Mouse (Mus musculus): ENCODE data around the gene Slc13a2.

Gene Slc13a2

GRCm38 (mm10) chr11:78422055-78422819 lies at the start of gene Slc13a2:
Slc13a2 (minus strand) TSS chr11:78422217.
- DNase-seq (ENCODE audit: low spot score in 2 of 2) = no peak

GRCm38 (mm10) chr11:78471326-78472103 lies 49.5 kb upstream of the Slc13a2 start:
- no peak for DNase-seq (ENCODE audit: low spot score in 2 of 2)

GRCm38 (mm10) chr11:78467932-78468331 lies 45.9 kb upstream of the Slc13a2 start:
- no peak for DNase-seq (ENCODE audit: low spot score in 2 of 2)

- DNase-seq (ENCODE audit: low spot score in 2 of 2) = no peak
These were observed 45.5 kb upstream of the Slc13a2 start for GRCm38 (mm10) chr11:78467515-78467914.

DNA sequence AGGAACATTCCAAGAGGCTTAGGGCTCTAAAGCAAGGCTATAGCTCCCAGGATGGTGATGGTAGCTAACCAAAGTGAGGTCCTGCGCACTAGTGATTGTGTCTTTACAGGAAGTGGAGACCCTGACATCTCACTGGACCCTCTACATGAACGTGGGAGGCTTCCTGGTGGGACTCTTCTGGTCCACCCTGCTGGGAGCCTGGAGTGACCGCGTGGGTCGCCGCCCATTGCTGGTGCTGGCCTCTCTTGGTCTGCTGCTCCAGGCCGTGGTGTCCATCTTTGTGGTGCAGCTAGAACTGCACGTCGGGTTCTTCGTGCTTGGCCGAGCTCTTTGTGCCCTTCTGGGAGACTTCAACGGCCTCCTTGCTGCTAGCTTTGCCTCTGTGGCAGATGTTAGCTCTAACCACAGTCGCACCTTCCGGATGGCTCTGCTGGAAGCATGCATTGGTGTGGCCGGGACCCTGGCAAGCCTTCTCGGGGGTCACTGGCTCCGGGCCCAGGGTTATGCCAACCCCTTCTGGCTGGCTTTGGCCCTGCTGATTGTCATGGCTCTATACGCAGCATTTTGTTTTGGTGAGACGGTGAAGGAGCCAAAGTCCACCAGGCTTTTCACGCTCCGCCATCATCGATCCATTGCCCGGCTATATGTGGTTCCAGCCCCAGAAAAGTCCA lies 44.4 kb upstream of the Slc13a2 start:
- DNase-seq (ENCODE audit: low spot score in 2 of 2) = no peak

- peak; percentile 72 to 73 for DNase-seq (ENCODE audit: low spot score in 2 of 2)
These were observed 43.7 kb upstream of the Slc13a2 start, which contains the start of gene Slc46a1 for GRCm38 (mm10) chr11:78465568-78466180. Slc46a1 (plus strand) TSS chr11:78465697.

DNA sequence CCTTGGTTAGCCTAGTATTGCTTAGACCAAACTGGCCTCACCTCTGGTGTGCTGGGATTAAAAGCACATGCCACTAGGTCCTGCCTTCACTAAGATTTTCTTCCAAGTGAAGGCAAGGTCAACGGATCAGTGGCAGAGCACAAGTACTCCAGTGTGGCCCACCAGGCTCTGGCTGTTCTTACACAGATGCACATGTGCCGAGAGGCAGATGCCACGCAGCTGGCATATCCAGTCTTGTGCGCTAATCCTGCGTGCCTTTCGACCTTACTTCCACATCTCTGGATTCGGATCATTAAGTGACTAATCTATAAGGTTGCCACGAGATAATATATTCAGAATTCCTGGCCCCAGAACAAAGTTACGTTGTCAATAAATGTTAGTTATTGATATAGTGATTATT lies 43.1 kb upstream of the Slc13a2 start:
- no peak for DNase-seq (ENCODE audit: low spot score in 2 of 2)

GRCm38 (mm10) chr11:78463286-78464036 lies 41.4 kb upstream of the Slc13a2 start:
- no peak for DNase-seq (ENCODE audit: low spot score in 2 of 2)

- DNase-seq (ENCODE audit: low spot score in 2 of 2) = no peak
These were observed 40.7 kb upstream of the Slc13a2 start for GRCm38 (mm10) chr11:78462669-78463068.

- no peak for DNase-seq (ENCODE audit: low spot score in 2 of 2)
These were observed 39.9 kb upstream of the Slc13a2 start for GRCm38 (mm10) chr11:78461894-78462293.

DNA sequence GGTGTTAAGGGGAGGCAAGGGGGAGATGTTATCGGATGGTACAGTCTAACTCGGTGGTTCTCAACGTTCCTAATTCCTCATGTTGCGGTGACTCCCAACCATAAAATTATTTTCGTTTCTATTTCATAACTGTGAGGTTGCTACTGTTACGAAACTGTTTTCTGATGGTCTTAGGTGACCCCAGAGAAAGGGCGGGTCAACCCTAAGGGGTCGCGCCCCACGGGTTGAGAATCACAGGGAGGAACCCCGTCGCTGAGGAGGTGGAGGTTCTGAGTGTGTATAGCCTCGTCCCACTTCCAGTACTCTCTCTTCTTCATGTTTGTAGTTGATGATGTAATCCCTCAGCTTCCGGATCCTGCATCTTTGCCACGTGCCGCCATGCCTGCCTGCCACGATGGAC lies 36.7 kb upstream of the Slc13a2 start:
- DNase-seq (ENCODE audit: low spot score in 2 of 2) = no peak

GRCm38 (mm10) chr11:78455308-78455707 lies 33.3 kb upstream of the Slc13a2 start:
- DNase-seq (ENCODE audit: low spot score in 2 of 2) = peak in 1 of 2 experiments; percentile 35

DNA sequence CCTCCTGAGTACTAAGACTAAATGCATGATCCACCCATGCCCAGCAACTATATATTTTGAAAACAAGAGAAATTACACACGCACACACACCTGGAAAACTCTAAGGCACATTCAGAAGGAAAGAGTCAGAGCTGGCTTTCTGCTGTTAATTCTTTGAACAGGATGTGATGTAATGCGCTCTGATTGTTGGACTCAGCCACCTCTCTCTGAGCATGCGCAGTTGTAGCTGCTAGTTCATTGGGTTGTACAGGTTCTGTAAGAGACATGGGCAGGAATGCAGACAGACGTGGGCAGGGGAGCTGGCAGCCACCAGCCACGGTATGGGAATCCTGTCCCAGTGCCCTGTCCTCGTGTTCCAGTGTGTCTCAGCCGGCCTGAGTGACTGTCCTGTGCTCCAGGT lies 32.3 kb upstream of the Slc13a2 start:
- no peak for DNase-seq (ENCODE audit: low spot score in 2 of 2)

- DNase-seq (ENCODE audit: low spot score in 2 of 2) = peak; percentile 41 to 68
These were observed 31.7 kb upstream of the Slc13a2 start for GRCm38 (mm10) chr11:78453675-78454074.

DNA sequence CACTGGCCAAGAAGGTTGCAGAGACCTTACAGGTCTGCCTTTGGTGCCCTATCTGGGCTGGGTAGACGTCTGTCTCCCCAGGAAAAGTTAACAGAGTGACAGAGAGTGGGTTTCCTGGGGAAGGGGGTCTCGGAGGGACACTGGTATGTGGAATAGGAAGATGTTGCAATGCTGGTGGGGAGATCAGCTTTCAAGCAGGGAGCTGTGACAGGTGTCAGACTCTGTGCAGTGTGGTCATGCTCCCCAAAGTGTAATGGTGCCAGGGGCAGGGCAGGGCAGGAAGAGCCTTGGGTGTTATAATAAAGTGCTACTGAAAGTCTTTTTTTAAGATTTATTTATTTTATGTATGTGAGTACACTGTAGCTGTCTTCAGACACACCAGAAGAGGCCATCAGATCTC lies 28.3 kb upstream of the Slc13a2 start:
- no peak for DNase-seq (ENCODE audit: low spot score in 2 of 2)

DNA sequence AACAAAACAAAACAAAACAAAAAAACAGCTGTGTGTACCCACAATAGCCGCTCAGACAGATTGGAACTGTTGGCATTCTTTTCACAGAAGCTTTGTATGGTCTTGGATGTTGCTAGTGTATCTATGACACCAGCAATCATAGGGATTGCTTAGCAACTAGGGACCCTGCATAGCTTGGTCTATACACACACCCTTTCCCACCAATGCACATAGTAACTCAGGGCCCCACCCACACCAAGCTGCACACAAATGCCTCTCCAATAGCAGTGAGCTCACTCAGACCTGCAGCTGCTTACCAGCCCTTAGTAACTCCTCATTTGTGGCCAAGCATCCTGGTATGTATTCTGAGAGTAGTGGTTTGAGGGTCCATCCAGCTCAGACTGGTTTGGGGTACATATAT lies 26.2 kb upstream of the Slc13a2 start:
- no peak for DNase-seq (ENCODE audit: low spot score in 2 of 2)

DNA sequence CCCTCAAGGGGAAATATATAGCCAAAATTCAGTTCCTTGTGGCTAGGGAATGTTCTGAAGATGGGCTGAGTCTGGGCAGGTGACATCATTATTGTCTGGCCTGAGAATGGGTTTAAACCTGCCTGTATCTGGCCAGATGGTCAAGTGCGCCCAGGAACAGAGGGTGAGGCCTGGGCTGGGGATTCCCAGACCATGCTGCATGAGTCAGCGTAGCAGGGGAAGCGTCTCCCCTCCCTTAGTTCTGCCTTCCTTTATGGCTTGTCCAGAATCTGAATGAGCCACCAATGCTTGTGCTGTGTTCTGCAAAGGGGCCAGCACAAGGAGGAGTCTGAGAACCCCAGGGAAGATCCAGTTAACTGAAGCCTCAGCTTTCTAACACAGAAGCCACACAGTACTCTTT lies 25.2 kb upstream of the Slc13a2 start:
- DNase-seq (ENCODE audit: low spot score in 2 of 2) = no peak

- DNase-seq (ENCODE audit: low spot score in 2 of 2) = no peak
These were observed 21.1 kb upstream of the Slc13a2 start for GRCm38 (mm10) chr11:78443115-78443514.

DNA sequence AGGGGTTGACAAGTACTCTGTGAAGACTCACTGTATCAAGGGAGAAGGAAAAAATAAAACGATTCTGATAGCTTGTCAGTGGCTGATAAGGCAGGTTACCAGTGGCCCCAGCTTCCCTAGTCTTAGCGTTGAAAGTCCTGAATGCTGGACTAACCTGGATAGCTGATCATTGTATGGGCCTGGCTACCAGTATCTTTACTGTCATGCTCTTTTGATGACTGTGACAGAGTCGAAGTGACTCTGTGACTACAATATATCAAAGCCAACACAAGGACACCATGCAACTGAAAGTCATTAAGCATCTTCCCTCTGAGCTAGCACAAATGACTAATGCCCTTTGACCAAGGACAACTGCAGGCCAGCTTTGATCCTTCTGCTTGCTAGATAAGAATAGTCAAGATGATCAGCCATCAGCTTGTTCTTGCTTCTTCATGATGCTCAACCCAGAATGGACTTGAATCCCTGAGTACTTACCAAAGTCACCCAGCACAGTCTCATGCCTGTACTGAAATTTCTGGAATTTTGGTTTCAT lies 16.4 kb upstream of the Slc13a2 start:
- no peak for DNase-seq (ENCODE audit: low spot score in 2 of 2)

GRCm38 (mm10) chr11:78437182-78437581 lies 15.2 kb upstream of the Slc13a2 start:
- DNase-seq (ENCODE audit: low spot score in 2 of 2) = no peak

DNA sequence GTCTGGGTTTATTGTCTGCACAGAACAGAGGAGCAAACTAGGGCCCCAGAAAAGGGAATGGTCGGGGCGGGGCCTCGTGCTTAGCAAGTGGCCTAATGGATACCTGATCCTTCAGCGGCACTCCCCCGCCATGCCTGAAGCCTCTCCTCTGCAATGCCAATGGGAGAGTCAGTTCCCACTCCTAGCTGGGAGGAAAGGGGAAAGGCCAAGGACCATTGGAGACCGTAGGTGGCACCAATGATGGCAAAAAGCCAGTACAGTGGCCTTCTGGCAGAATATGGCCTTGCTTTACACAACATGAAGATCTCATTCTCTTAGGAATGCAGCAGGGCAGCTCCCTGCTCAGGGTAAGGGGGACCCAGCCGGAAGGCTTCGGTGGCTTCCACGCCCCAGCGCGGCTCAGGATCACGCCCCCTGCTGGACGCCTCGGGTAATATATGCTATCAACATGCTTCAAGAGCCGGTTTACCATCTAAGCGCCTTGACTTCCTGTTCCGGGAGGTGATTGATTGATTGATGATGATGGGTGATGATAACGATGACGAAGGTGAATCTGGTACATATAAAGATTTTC lies 13.8 kb upstream of the Slc13a2 start:
- no peak for DNase-seq (ENCODE audit: low spot score in 2 of 2)
